Mouse (Mus musculus) hindlimb bud, embryonic 11.5 days (tissue): Measurements from ENCODE around the gene Btn2a2.

Experiments
- DNase-seq: peaks from one replicate; pipeline ENCODE4 v3.0.0-alpha.2; 2012; ENCODE audit warnings: low read depth, low spot score; ENCODE audit errors: extremely low spot score

Gene Btn2a2

GRCm38 (mm10) chr13:23428166-23428993 is 60.3 kb downstream of the Btn2a2 start:
- DNase-seq, result no peak
